Mouse (Mus musculus) colon, adult 2 months (tissue): ENCODE measurements around the gene Htr6. TPM values are rescaled to one million over a fixed set of nuclear protein-coding genes. Genes with fewer than 3 reads are reported as not detected.

Experiments
- polyA plus RNA-seq: library from polyadenylated mRNA; depleted of rRNA; stranded (reverse); fragments of >200 nt; gene quantifications from 2 replicates; pipeline ENCODE4 v1.2.3, GENCODE M21; 2012; rRNA removed

The Htr6 gene
- polyA plus RNA-seq: 0.19 and 0.29 TPM in 2 replicates

DNA sequence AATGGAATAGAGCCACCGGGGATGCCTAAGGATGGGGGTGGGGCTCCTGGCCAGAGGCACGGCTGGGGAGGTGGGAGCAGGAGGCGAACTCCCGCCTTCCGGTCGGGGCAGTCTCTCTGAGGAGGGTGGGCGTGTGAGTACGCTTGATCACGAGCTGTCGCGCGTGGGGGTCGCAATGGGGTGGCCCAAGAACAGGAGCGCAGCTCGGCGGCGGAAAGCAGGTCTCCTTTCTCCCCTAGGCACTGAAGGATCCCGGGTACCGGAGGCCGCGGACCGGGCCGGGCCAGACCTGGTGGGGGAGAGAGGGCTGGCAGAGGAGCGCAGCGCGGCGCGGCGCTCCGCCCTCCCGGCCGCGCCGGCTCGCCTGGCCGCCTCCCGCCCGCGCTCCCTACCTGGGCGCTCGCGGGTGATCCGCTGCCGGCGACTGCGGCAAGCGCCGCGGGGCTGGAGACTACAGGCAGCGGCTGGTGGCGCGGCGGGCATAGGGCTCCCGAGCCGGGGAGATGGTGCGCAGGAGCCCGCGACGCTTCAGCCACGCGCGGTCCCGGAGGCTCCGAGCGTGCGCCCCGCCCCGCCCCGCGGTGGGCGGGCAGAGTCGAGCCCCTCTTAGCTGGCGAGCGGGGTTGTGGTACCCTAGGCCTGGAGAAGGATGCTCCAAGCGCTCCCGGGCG is at the start of gene Htr6:
TSS of gene Htr6 (minus strand) at position 530 of the 671 bp plus-strand sequence.

DNA sequence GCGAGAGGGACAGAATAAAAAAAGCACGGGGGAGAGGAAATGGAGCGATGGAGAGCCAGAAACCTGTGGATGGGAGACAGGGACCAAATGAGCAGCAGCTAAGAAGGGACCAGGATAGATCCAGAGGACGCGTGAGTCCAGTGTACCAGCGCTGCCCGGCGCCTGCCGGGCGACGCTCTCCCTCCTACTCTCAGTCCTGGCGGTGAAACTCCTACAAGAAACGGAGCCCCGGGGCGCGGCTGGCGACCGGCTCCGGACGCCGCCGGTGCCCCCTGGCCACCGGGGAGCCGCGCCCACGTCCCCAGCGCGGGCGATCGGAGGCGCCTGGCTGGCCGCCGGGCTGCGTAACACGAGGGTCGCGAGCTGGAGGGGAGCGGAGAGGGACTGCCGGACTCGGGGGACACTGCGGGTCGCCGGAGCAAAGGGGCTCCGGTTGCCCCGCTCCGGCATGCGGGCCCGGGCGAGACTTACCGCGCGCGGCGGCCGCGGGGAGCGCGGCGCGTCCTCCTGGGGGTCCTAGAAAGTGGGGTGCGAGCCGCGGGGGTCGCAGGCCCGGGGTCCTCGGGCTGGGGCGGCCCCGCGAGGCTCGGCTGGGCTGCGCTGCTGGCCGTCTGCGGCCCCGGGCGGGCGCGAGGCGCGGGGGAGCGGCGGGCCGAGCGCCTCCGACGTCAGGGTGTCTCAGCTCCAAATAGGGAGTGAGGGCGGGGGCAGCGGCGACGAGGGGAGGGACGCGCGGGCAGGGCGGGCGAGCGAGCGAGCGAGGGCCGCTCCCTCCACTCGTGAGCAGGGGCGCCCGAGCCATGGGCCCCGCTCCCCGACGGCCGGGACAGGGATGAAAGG is 17.2 kb upstream of the Htr6 start, which contains the start of gene Nbl1:
TSS of gene Nbl1 (minus strand) at position 638 of the 840 bp plus-strand sequence.

Other genes with a start within 250 kb of the Htr6 start
- gene Pla2g5, start 212.1 kb downstream of the Htr6 start, polyA plus RNA-seq: 34.1 and 44.1 TPM in 2 replicates
- not detected in 2 replicates for gene Gm13030, start 201.6 kb downstream of the Htr6 start, polyA plus RNA-seq
- gene Pla2g2e, start 197.6 kb downstream of the Htr6 start, polyA plus RNA-seq: 0.49 and 1.3 TPM in 2 replicates
- 11.8 and 12.4 TPM in 2 replicates for gene Otud3, start 161.6 kb downstream of the Htr6 start, polyA plus RNA-seq
- gene Rnf186, start 108.5 kb downstream of the Htr6 start, polyA plus RNA-seq: 677 and 736 TPM in 2 replicates
- gene Tmco4, start 102.7 kb downstream of the Htr6 start, polyA plus RNA-seq: 40.4 and 48.0 TPM in 2 replicates
- gene Nbl1, start 17.4 kb upstream of the Htr6 start, polyA plus RNA-seq: 210 and 301 TPM in 2 replicates
- gene Minos1, start 55.5 kb upstream of the Htr6 start, polyA plus RNA-seq: 32.4 and 37.6 TPM in 2 replicates
- gene Capzb, start 117.3 kb upstream of the Htr6 start, polyA plus RNA-seq: 319 and 374 TPM in 2 replicates
- gene Pqlc2, start 235.1 kb upstream of the Htr6 start, polyA plus RNA-seq: 30.1 and 35.3 TPM in 2 replicates
- gene Akr7a5, start 235.2 kb upstream of the Htr6 start, polyA plus RNA-seq: 71.9 and 74.0 TPM in 2 replicates